Mouse (Mus musculus) kidney, embryonic 15.5 days (tissue): ENCODE results near the gene Ankrd52. TPM values are rescaled to one million over a fixed set of nuclear protein-coding genes. Genes with fewer than 3 reads are reported as not detected.

Experiments used
- ATAC-seq: fragments of 200-750 bp; cut with Nextera tagmentation; replicated peaks from 2 replicates; pipeline ENCODE4 v1.8.0; 2017; ENCODE audit warnings: moderate TSS enrichment; ENCODE audit not compliant: low FRiP score
- H3K27ac ChIP-seq: fragments of 300-500 bp; sonication (generic); 2 replicates; pipeline ENCODE4 v1.5.1; 2015; ENCODE audit warnings: mild to moderate bottlenecking, inconsistent platforms
- H3K27me3 ChIP-seq: fragments of 300-500 bp; sonication (generic); 2 replicates; pipeline ENCODE4 v1.6.1; 2015; ENCODE audit warnings: inconsistent platforms
- H3K36me3 ChIP-seq: fragments of 300-500 bp; sonication (generic); 2 replicates; pipeline ENCODE4 v1.6.1; 2015; ENCODE audit warnings: inconsistent platforms
- H3K4me1 ChIP-seq: fragments of 300-500 bp; sonication (generic); 2 replicates; pipeline ENCODE4 v1.6.1; 2015; ENCODE audit warnings: inconsistent platforms
- H3K4me2 ChIP-seq: fragments of 300-500 bp; sonication (generic); 2 replicates; pipeline ENCODE4 v1.6.1; 2015; ENCODE audit warnings: moderate library complexity, mild to moderate bottlenecking, inconsistent platforms
- H3K4me3 ChIP-seq: fragments of 300-500 bp; sonication (generic); replicated peaks from 2 replicates; pipeline ENCODE4 v1.5.1; 2015; ENCODE audit warnings: mild to moderate bottlenecking, inconsistent platforms
- H3K9ac ChIP-seq: fragments of 300-500 bp; sonication (generic); 2 replicates; pipeline ENCODE4 v1.6.1; 2015; ENCODE audit warnings: mild to moderate bottlenecking, inconsistent platforms
- H3K9me3 ChIP-seq: fragments of 300-500 bp; sonication (generic); replicated peaks from 2 replicates; pipeline ENCODE4 v1.6.1; 2016; ENCODE audit warnings: inconsistent platforms
- WGBS: fragments of 180-500 bp; shearing (Covaris S2); methylation state at CpG from one replicate; pipeline ENCODE4 v1.1.7; 2015; ENCODE audit warnings: mixed read lengths; 5-methylcytosine and 5-hydroxymethylcytosine counted together
- polyA plus RNA-seq: library from polyadenylated mRNA; unstranded; fragments of >200 nt; fragmentation: Nextera tagmentation; extraction: Ambion mirVana; gene quantifications from 2 replicates; pipeline ENCODE4 v1.2.1, GENCODE M21; 2015

The Ankrd52 gene
- polyA plus RNA-seq, 1 experiment from 2014 or later: 13.6 TPM

- no peak overlapping the region for H3K4me3 ChIP-seq
- H3K9ac ChIP-seq: no peak overlapping the region
- WGBS: 89% methylated on average over 6 of the region's 6 CpGs
- peaks cover 100% of the 10 kb centered on the region for H3K36me3 ChIP-seq
- no peaks in the 10 kb centered on the region for H3K9me3 ChIP-seq
- no peaks in the 10 kb centered on the region for H3K27me3 ChIP-seq
- H3K4me2 ChIP-seq: no peak overlapping the region
- no peak overlapping the region for H3K27ac ChIP-seq
- H3K4me1 ChIP-seq: 0 out of 2 replicates have a peak, but pooled peaks cover 5% of the 10 kb centered on the region
- no peak for ATAC-seq
Measured at GRCm38 (mm10) chr10:128389570-128389969, 12.7 kb downstream of the Ankrd52 start.

GRCm38 (mm10) chr10:128390366-128390765, 13.5 kb downstream of the Ankrd52 start:
- Histone ChIP-seq H3K4me2 (no peak overlapping the region), H3K36me3 (peaks cover 100% of the 10 kb centered on the region), H3K27me3 (no peaks in the 10 kb centered on the region), H3K9me3 (no peaks in the 10 kb centered on the region), H3K4me3 (no peak overlapping the region), H3K9ac (no peak overlapping the region), H3K4me1 (0 out of 2 replicates have a peak, but pooled peaks cover 5% of the 10 kb centered on the region), H3K27ac (no peak overlapping the region)
- no peak for ATAC-seq
- WGBS: 92% methylated on average over 12 of the region's 12 CpGs

GRCm38 (mm10) chr10:128391850-128392249, 14.9 kb downstream of the Ankrd52 start:
- Histone ChIP-seq H3K27ac (no peak overlapping the region), H3K36me3 (peaks cover 100% of the 10 kb centered on the region), H3K9me3 (no peaks in the 10 kb centered on the region), H3K4me2 (no peak overlapping the region), H3K4me3 (no peak overlapping the region), H3K9ac (no peak overlapping the region), H3K27me3 (no peaks in the 10 kb centered on the region), H3K4me1 (0 out of 2 replicates have a peak, but pooled peaks cover 12% of the 10 kb centered on the region)
- WGBS: 73% methylated on average over 6 of the region's 6 CpGs
- ATAC-seq: no peak

GRCm38 (mm10) chr10:128396017-128396673, 19.2 kb downstream of the Ankrd52 start:
- Histone ChIP-seq H3K9ac (no peak overlapping the region), H3K27ac (no peak overlapping the region), H3K9me3 (no peaks in the 10 kb centered on the region), H3K27me3 (no peaks in the 10 kb centered on the region), H3K4me3 (no peak overlapping the region), H3K36me3 (peaks cover 60% of the 10 kb centered on the region), H3K4me1 (peaks cover 32% of the 10 kb centered on the region), H3K4me2 (no peak overlapping the region)
- no peak for ATAC-seq
- 67% methylated on average over 11 of the region's 11 CpGs for WGBS

- Histone ChIP-seq H3K4me1 (peaks cover 34% of the 10 kb centered on the region), H3K4me2 (no peak overlapping the region), H3K9me3 (no peaks in the 10 kb centered on the region), H3K36me3 (peaks cover 53% of the 10 kb centered on the region), H3K4me3 (no peak overlapping the region), H3K9ac (no peak overlapping the region), H3K27me3 (no peaks in the 10 kb centered on the region), H3K27ac (no peak overlapping the region)
- no peak for ATAC-seq
- WGBS: 67% methylated on average over 10 of the region's 10 CpGs
Measured at GRCm38 (mm10) chr10:128396716-128397264, 19.9 kb downstream of the Ankrd52 start.

- Histone ChIP-seq H3K9me3 (no peaks in the 10 kb centered on the region), H3K27me3 (no peaks in the 10 kb centered on the region), H3K27ac (no peak overlapping the region), H3K4me2 (no peak overlapping the region), H3K4me1 (peaks cover 34% of the 10 kb centered on the region), H3K4me3 (no peak overlapping the region), H3K36me3 (peaks cover 47% of the 10 kb centered on the region), H3K9ac (no peak overlapping the region)
- WGBS: 55% methylated on average over 7 of the region's 7 CpGs
- ATAC-seq: no peak
Measured at GRCm38 (mm10) chr10:128397466-128397865, 20.6 kb downstream of the Ankrd52 start.

- H3K4me2 ChIP-seq: peak overlapping the region; percentile 48
- H3K9me3 ChIP-seq: no peaks in the 10 kb centered on the region
- no peaks in the 10 kb centered on the region for H3K27me3 ChIP-seq
- peaks cover 19% of the 10 kb centered on the region for H3K36me3 ChIP-seq
- H3K27ac ChIP-seq: peak overlapping the region; percentile 66
- 20% methylated on average over 5 of the region's 5 CpGs for WGBS
- peak; percentile 83 for ATAC-seq
- H3K9ac ChIP-seq: no peak overlapping the region
- H3K4me1 ChIP-seq: peaks cover 29% of the 10 kb centered on the region
- peak overlapping the region; percentile 29 for H3K4me3 ChIP-seq
Measured at GRCm38 (mm10) chr10:128400338-128400737, 23.4 kb downstream of the Ankrd52 start.

GRCm38 (mm10) chr10:128401056-128401455, 24.1 kb downstream of the Ankrd52 start, which contains the start of gene Slc39a5:
Slc39a5 (minus strand) TSS chr10:128401229.
- ATAC-seq: no peak; the same call in 1 of the 2 replicates
- H3K4me3 ChIP-seq: peak within 1 kb of the TSS; percentile 29
- no peak within 1 kb of the TSS for H3K9ac ChIP-seq
- H3K36me3 ChIP-seq: peaks cover 19% of the 10 kb centered on the region
- no peaks in the 10 kb centered on the region for H3K27me3 ChIP-seq
- WGBS: 14% methylated on average over 2 of the region's 2 CpGs
- no peaks in the 10 kb centered on the region for H3K9me3 ChIP-seq
- peak within 1 kb of the TSS; percentile 48 for H3K4me2 ChIP-seq
- H3K4me1 ChIP-seq: peaks cover 29% of the 10 kb centered on the region
- H3K27ac ChIP-seq: peak within 1 kb of the TSS; percentile 66

- no peak for ATAC-seq
- Histone ChIP-seq H3K9ac (no peak overlapping the region), H3K36me3 (peaks cover 19% of the 10 kb centered on the region), H3K9me3 (no peaks in the 10 kb centered on the region), H3K4me1 (peaks cover 25% of the 10 kb centered on the region), H3K27ac (no peak overlapping the region), H3K27me3 (no peaks in the 10 kb centered on the region), H3K4me2 (no peak overlapping the region), H3K4me3 (no peak overlapping the region)
- WGBS: 78% methylated on average over 9 of the region's 9 CpGs
Measured at GRCm38 (mm10) chr10:128401638-128402037, 24.7 kb downstream of the Ankrd52 start.

- H3K9ac ChIP-seq: no peak overlapping the region
- no peaks in the 10 kb centered on the region for H3K27me3 ChIP-seq
- H3K36me3 ChIP-seq: peaks cover 21% of the 10 kb centered on the region
- 85% methylated on average over 7 of the region's 7 CpGs for WGBS
- ATAC-seq: no peak
- H3K4me2 ChIP-seq: no peak overlapping the region
- peaks cover 31% of the 10 kb centered on the region for H3K4me1 ChIP-seq
- H3K4me3 ChIP-seq: no peak overlapping the region
- no peak overlapping the region for H3K27ac ChIP-seq
- H3K9me3 ChIP-seq: no peaks in the 10 kb centered on the region
Measured at GRCm38 (mm10) chr10:128403931-128404330, 27.0 kb downstream of the Ankrd52 start.

GRCm38 (mm10) chr10:128408591-128409535, 31.9 kb downstream of the Ankrd52 start:
- peaks cover 26% of the 10 kb centered on the region for H3K36me3 ChIP-seq
- peaks cover 46% of the 10 kb centered on the region for H3K4me1 ChIP-seq
- no peaks in the 10 kb centered on the region for H3K9me3 ChIP-seq
- peak overlapping the region; percentile 34 for H3K27ac ChIP-seq
- peak overlapping the region; percentile 67 for H3K4me3 ChIP-seq
- WGBS: 16% methylated on average over 35 of the region's 35 CpGs
- H3K27me3 ChIP-seq: no peaks in the 10 kb centered on the region
- peak overlapping the region; percentile 61 for H3K9ac ChIP-seq
- ATAC-seq: no peak
- H3K4me2 ChIP-seq: peak overlapping the region; percentile 96
